Mouse (Mus musculus) inflammation-experienced regulatory T-cells, adult 16 weeks (primary cell): ENCODE results near the gene Tspan9. TPM values are rescaled to one million over a fixed set of nuclear protein-coding genes. Genes with fewer than 3 reads are reported as not detected.

Experiments used
- polyA plus RNA-seq: library from polyadenylated mRNA; unstranded; fragments of 100-300 nt; shearing (Covaris generic); gene quantifications from one replicate; pipeline ENCODE4 v1.2.1, GENCODE M21; 2017

The Tspan9 gene
- 1.3 TPM for polyA plus RNA-seq

DNA sequence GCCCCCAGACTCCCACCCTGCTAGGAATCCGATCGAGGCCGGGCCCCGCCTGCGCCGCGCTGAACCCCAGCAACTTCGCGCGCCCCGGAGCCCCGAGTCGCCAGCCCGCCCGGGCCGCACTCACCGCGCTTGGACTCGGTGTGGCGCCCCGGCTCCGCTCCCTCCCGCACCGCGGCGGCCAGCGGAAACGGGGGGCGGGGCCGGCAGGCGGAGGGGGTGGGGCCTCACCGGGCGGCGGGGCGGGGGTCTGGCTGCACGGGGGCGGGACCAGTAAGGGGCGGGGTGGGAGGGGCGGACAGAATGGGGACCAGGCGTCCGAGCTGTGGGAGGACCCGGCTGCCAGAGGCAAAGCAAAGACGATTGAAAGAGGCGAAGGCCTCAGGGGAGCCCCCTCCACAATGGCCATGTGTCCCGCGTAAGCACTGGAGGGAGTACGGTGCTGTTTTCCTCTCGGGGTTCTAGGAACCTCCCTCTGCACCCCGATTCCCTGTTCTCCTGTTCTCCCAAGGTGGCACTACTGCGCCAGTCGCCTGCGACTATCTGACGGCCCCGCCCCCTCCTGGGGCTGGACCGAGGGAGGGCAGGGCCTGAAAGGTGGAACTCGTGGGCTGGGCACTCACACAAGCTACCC is at the start of gene Tspan9:
Gene Tspan9, minus strand, starts transcription at position 205 of the 631 bp plus-strand sequence.

Other genes with a start within 250 kb of the Tspan9 start
- gene Tead4, start 157.2 kb upstream of the Tspan9 start, polyA plus RNA-seq, result not detected
- gene Tulp3, start 212.3 kb upstream of the Tspan9 start, polyA plus RNA-seq, result 1.2 TPM
- gene Rhno1, start 219.3 kb upstream of the Tspan9 start, polyA plus RNA-seq, result 55.1 TPM
- 1.9 TPM for gene Foxm1, start 219.4 kb upstream of the Tspan9 start, polyA plus RNA-seq
- not detected for gene Tex52, start 231.9 kb upstream of the Tspan9 start, polyA plus RNA-seq
- gene Gm44596, start 231.9 kb upstream of the Tspan9 start, polyA plus RNA-seq, result not detected